Mouse (Mus musculus): Measurements from ENCODE around the gene Gm11116. TPM values are rescaled to one million over a fixed set of nuclear protein-coding genes. Genes with fewer than 3 reads are reported as not detected.

Gm11116 gene
- polyA plus RNA-seq (2017; shearing (Covaris generic)), result not detected

GRCm38 (mm10) chr5:88111430-88111829, at the start of gene Gm11116:
Gene Gm11116 (minus strand): TSS chr5:88111530.

GRCm38 (mm10) chr5:88153999-88154398, 42.7 kb upstream of the Gm11116 start, which contains the start of gene Gm11115:
Gene Gm11115 (minus strand): TSS chr5:88154099.

DNA sequence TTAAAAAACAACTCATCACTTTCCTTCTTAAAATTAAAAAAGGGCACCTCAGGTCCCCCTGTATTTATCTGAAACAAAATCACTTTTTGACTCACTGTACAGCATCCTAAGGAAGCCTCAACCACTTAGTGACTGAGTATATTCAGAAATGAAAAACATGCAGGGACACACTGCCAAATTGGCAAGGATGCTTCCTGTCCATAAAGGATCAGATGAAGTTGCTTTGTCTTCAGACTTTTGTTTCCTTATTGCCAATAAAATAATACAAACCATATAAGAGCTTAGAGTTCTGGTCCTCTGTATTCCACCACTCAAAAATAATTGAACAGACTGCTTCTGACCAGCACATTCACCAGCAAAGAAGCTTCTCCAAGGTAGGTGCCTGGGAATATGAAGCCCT, 25.1 kb downstream of the Gm11116 start, which contains the start of gene Smr2:
Smr2 (plus strand) TSS at position 301 of the 400 bp plus-strand sequence.

Other genes with a start within 250 kb of the Gm11116 start
- not detected for gene Odam, start 226.5 kb downstream of the Gm11116 start, polyA plus RNA-seq (2017; shearing (Covaris generic))
- gene Csn3, start 186.0 kb downstream of the Gm11116 start, polyA plus RNA-seq (2017; shearing (Covaris generic)), result not detected
- gene 2310003L06Rik, start 142.1 kb downstream of the Gm11116 start, polyA plus RNA-seq (2017; shearing (Covaris generic)), result 0.13 TPM
- not detected for gene Gm28434, start 142.0 kb downstream of the Gm11116 start, polyA plus RNA-seq (2017; shearing (Covaris generic))
- gene Cabs1, start 132.1 kb downstream of the Gm11116 start, polyA plus RNA-seq (2017; shearing (Covaris generic)), result not detected
- gene Smr3a, start 109.0 kb downstream of the Gm11116 start, polyA plus RNA-seq (2017; shearing (Covaris generic)), result 65.6 TPM
- gene Smr2, start 25.0 kb downstream of the Gm11116 start, polyA plus RNA-seq (2017; shearing (Covaris generic)), result not detected
- gene Gm11115, start 42.6 kb upstream of the Gm11116 start, polyA plus RNA-seq (2017; shearing (Covaris generic)), result not detected
- gene Gm7714, start 157.4 kb upstream of the Gm11116 start, polyA plus RNA-seq (2017; shearing (Covaris generic)), result not detected
- not detected for gene Prol1, start 205.8 kb upstream of the Gm11116 start, polyA plus RNA-seq (2017; shearing (Covaris generic))

All from CD4-positive, CD25-positive, alpha-beta regulatory T cell (primary cell).